Mouse (Mus musculus): Measurements from ENCODE around the gene Rpl32. TPM values are rescaled to one million over a fixed set of nuclear protein-coding genes. Genes with fewer than 3 reads are reported as not detected.
A peak's percentile ranks its signal among the peaks of the same experiment; 100 is the strongest.

Rpl32 gene
- total RNA-seq, 1 experiment from 2014 or later, result 1,487 TPM

DNA sequence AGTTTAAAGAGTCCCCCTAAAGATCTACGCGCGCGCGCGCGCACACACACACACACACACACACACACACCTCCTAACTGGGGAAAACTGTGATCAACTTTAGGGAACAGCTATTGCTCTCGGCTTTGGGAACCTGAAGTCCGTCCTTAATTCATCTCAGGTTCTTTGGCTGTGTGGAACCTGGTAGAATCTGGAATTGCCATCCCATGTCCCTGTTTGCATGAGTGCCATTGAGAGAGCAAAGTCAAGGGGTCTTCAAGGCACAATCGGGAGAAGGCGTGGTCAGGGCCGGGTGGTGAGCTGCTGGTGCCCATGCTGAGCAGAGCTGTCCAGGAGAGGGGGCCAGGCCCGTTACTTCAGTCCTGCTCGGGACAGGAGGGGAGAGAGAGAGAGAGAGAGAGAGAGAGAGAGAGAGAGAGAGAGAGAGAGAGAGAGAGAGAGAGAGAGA is 34.6 kb downstream of the Rpl32 start:
- ATAC-seq (ENCODE audit: extremely low read depth, insufficient number of reproducible peaks, low FRiP score, poor library complexity, severe bottlenecking), result 0 out of 2 replicates have a peak, but pooled peaks have one; percentile 43

DNA sequence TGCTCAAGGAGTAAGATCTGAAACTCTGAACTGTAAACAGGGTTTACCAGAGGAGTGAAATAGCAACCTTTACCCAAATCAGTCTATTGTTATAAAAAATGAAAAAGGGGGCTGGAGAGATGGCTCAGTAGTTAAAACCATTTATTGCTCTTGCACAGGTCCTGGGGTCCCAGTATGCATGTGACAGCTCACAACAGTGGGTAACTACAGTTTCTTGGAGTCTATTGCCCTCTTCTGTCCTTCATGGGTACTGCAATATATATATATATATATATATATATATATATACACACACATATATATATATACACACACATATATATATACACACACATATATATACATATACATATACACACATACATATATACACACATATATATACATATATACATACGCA is 35.9 kb downstream of the Rpl32 start:
- peak; percentile 44; the same call in 1 of the 2 replicates for ATAC-seq (ENCODE audit: extremely low read depth, insufficient number of reproducible peaks, low FRiP score, poor library complexity, severe bottlenecking)

- ATAC-seq (ENCODE audit: extremely low read depth, insufficient number of reproducible peaks, low FRiP score, poor library complexity, severe bottlenecking), result no peak
Observed at GRCm38 (mm10) chr6:115772201-115772600, 36.3 kb downstream of the Rpl32 start.

DNA sequence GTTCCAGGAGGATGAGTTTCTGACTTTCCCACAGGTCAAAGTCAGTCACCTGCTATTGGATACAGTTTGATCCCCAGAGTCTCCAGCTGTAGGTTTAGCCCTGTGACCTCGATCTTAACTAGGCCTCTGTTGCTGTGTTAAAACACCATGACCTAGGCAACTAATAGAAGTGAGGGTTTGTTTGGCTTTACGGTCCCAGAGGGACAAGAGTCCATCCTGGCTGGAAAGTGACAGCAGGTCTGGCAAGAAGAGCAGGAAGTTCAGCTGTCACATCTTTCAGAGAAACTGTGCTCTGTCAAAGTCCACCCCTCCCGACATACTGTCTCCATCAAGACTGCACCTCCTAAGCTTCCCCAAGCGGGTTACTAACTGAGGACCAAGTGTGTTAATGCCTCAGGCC is 37.7 kb downstream of the Rpl32 start:
- no peak for ATAC-seq (ENCODE audit: extremely low read depth, insufficient number of reproducible peaks, low FRiP score, poor library complexity, severe bottlenecking)

DNA sequence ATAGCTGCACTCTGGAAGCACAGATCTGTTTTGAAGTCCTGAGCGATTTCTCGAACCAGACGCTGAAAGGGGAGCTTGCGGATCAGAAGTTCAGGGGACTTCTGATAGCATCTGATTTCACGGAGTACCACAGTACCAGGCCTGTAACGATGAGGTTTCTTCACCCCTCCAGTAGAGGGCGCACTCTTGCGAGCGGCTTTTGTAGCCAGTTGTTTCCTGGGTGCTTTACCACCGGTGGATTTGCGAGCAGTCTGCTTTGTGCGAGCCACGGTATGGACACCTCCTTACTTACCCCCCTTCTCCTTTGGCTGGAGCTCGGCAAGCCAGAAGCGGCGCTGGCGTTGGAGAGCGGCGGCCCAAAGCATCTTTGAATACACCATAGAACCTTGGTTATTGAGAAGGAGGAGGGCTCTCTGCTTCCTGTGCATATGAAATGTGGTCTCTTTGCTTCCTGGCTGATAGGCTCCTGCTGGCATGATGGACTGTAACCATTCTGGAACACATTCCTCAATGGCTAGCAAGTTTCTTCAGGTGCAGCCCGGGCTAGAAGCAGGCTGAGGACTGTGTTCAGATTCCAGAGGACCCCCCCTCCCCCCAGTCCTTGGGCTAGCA is 38.4 kb downstream of the Rpl32 start:
- ATAC-seq (ENCODE audit: extremely low read depth, insufficient number of reproducible peaks, low FRiP score, poor library complexity, severe bottlenecking), result no peak

GRCm38 (mm10) chr6:115768207-115768606 is 40.3 kb downstream of the Rpl32 start:
- no peak for ATAC-seq (ENCODE audit: extremely low read depth, insufficient number of reproducible peaks, low FRiP score, poor library complexity, severe bottlenecking)

DNA sequence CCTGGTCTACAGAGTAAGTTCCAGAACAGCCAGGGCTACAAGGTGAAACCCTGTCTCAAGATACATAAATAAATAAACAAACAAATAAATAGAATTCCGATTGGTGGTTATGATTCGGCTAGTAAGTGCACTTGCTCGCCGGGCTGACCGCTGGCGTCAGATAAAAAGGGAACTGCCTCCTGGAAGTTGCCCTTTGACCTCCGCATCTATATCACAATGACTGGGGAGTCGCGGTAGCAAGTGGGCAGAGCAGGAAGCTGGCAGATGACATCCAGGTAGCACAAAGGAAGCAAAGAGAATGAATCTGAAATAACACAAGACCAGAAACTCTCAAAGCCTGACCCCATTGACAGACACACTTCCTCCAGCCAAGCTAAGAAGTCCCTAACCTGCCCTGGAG is 41.2 kb downstream of the Rpl32 start:
- ATAC-seq (ENCODE audit: extremely low read depth, insufficient number of reproducible peaks, low FRiP score, poor library complexity, severe bottlenecking), result peak; percentile 46; the same call in 1 of the 2 replicates

GRCm38 (mm10) chr6:115764179-115764578 is 44.4 kb downstream of the Rpl32 start:
- ATAC-seq (ENCODE audit: extremely low read depth, insufficient number of reproducible peaks, low FRiP score, poor library complexity, severe bottlenecking), result no peak

GRCm38 (mm10) chr6:115761995-115762756 is 46.4 kb downstream of the Rpl32 start, which contains the start of gene Tmem40:
Gene Tmem40 (minus strand): TSS chr6:115762410.
- ATAC-seq (ENCODE audit: extremely low read depth, insufficient number of reproducible peaks, low FRiP score, poor library complexity, severe bottlenecking), result no peak

GRCm38 (mm10) chr6:115760982-115761381 is 47.6 kb downstream of the Rpl32 start:
- ATAC-seq (ENCODE audit: extremely low read depth, insufficient number of reproducible peaks, low FRiP score, poor library complexity, severe bottlenecking), result no peak

- 0 out of 2 replicates have a peak, but pooled peaks have one; percentile 1 for ATAC-seq (ENCODE audit: extremely low read depth, insufficient number of reproducible peaks, low FRiP score, poor library complexity, severe bottlenecking)
Observed at GRCm38 (mm10) chr6:115760137-115760536, 48.4 kb downstream of the Rpl32 start.

DNA sequence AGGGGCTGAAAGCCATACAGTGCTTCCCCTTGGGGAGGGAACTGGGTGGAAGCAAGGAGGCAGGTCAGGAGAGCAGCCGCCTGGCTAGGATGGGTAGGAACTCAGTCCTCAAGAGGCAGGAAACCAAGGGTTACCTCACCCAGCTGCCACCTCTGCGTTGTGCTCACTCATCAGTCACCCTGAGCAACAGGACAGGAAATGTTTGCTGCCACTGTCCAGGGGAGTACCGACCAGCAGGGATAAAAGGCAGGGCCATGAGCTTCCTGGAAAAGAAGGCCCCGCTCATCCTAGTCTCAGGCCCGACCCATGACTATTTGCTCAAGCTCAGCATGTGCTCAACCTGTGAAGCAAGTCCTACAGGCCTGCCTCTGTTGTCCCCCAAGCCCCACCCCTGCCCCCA is 49.1 kb downstream of the Rpl32 start:
- peak; percentile 41 for ATAC-seq (ENCODE audit: extremely low read depth, insufficient number of reproducible peaks, low FRiP score, poor library complexity, severe bottlenecking)

GRCm38 (mm10) chr6:115758981-115759435 is 49.5 kb downstream of the Rpl32 start:
- ATAC-seq (ENCODE audit: extremely low read depth, insufficient number of reproducible peaks, low FRiP score, poor library complexity, severe bottlenecking), result peak; percentile 23; the same call in 1 of the 2 replicates

DNA sequence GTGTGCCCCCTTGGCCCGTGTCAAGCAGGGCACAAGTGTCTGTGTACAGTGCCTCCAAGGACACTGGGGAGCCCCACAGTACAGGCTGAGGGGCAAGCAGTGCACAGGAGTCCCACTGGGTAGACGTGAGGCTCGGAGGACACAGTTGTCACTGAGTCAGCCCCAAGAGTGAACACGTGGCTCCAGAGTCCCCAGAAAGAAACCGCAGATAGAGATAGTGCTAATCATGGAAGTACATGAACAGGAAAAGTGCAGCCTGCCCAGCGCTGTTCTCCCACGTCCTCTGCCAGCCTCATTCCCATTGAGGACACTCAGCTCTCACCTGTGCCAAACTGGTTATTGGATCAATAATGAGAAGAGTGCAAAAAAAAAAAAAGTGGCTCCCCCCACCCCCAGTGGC is 53.0 kb downstream of the Rpl32 start:
- no peak for ATAC-seq (ENCODE audit: extremely low read depth, insufficient number of reproducible peaks, low FRiP score, poor library complexity, severe bottlenecking)

Other genes with a start within 250 kb of the Rpl32 start
- gene Mkrn2os, start 216.2 kb downstream of the Rpl32 start, total RNA-seq (2017), result not detected in 2 replicates
- 13.4 and 17.6 TPM in 2 replicates for gene Mkrn2, start 206.8 kb downstream of the Rpl32 start, total RNA-seq (2017)
- 278 and 293 TPM in 2 replicates for gene Raf1, start 132.1 kb downstream of the Rpl32 start, total RNA-seq (2017)
- gene Tmem40, start 46.3 kb downstream of the Rpl32 start, total RNA-seq (2017), result 15.1 and 20.1 TPM in 2 replicates
- 0.86 and 1.0 TPM in 2 replicates for gene Cand2, start 34.2 kb downstream of the Rpl32 start, total RNA-seq (2017)
- 0.12 and 0.81 TPM in 2 replicates for gene Efcab12, start 29.7 kb upstream of the Rpl32 start, total RNA-seq (2017)
- gene Mbd4, start 44.6 kb upstream of the Rpl32 start, total RNA-seq (2017), result 34.9 and 35.7 TPM in 2 replicates
- gene Ift122, start 44.7 kb upstream of the Rpl32 start, total RNA-seq (2017), result 1.6 and 2.8 TPM in 2 replicates
- 0.12 TPM in 1 of 2 replicates, not detected in the other for gene Rho, start 123.0 kb upstream of the Rpl32 start, total RNA-seq (2017)
- gene H1foo, start 136.2 kb upstream of the Rpl32 start, total RNA-seq (2017), result not detected in 2 replicates
- gene Plxnd1, start 186.3 kb upstream of the Rpl32 start, total RNA-seq (2017), result 12.0 and 12.2 TPM in 2 replicates